Mouse (Mus musculus): Measurements from ENCODE around the gene Tada2a.

GRCm38 (mm10) chr11:84066071-84066481 lies 63.3 kb downstream of the Tada2a start:
- TF ChIP-seq GATA1 (IDR thresholded peaks at IDR 0.05; ENCODE audit: low read length): no peak
- TF ChIP-seq TAL1 (IDR thresholded peaks at IDR 0.05; ENCODE audit: low read length): no peak
